Mouse (Mus musculus) embryonic facial prominence, embryonic 10.5 days (tissue): Measurements from ENCODE around the gene Zfp276. TPM values are rescaled to one million over a fixed set of nuclear protein-coding genes. Genes with fewer than 3 reads are reported as not detected.
"Not testable (repeated sequence)": the region's sequence is repeated elsewhere in the genome, so short reads cannot be mapped to it uniquely, and the experiment has no call there.

ENCODE experiments used
- DNase-seq: peaks from one replicate; pipeline ENCODE4 v3.0.0-alpha.2; 2017; ENCODE audit warnings: low spot score
- H3K27ac ChIP-seq: fragments of 300-500 bp; sonication (generic); replicated peaks from 2 replicates; pipeline ENCODE4 v1.5.1; 2016; ENCODE audit warnings: mild to moderate bottlenecking
- H3K27me3 ChIP-seq: fragments of 300-500 bp; sonication (generic); replicated peaks from 2 replicates; pipeline ENCODE4 v1.6.1; 2016; ENCODE audit warnings: low read depth, mild to moderate bottlenecking; ENCODE audit not compliant: poor library complexity, severe bottlenecking
- H3K36me3 ChIP-seq: fragments of 300-500 bp; sonication (generic); replicated peaks from 2 replicates; pipeline ENCODE4 v1.6.1; 2016; ENCODE audit warnings: mild to moderate bottlenecking, moderate library complexity
- H3K4me1 ChIP-seq: fragments of 300-500 bp; sonication (generic); 2 replicates; pipeline ENCODE4 v1.6.1; 2016
- H3K4me3 ChIP-seq: fragments of 300-500 bp; sonication (generic); 2 replicates; pipeline ENCODE4 v1.5.1; 2016; ENCODE audit warnings: mild to moderate bottlenecking, moderate library complexity
- H3K9me3 ChIP-seq: fragments of 300-500 bp; sonication (generic); 2 replicates; pipeline ENCODE4 v1.6.1; 2016; ENCODE audit warnings: mild to moderate bottlenecking
- WGBS: fragments of 180-500 bp; shearing (Covaris S2); methylation state at CpG from one replicate; pipeline ENCODE4 v1.1.7; 2016; 5-methylcytosine and 5-hydroxymethylcytosine counted together
- polyA plus RNA-seq: library from polyadenylated mRNA; unstranded; fragments of >200 nt; fragmentation: Nextera tagmentation; extraction: Ambion mirVana; gene quantifications from 2 replicates; pipeline ENCODE4 v1.2.1, GENCODE M21; 2016

Gene Zfp276
- polyA plus RNA-seq = 29.4 and 31.1 TPM in 2 replicates

DNA sequence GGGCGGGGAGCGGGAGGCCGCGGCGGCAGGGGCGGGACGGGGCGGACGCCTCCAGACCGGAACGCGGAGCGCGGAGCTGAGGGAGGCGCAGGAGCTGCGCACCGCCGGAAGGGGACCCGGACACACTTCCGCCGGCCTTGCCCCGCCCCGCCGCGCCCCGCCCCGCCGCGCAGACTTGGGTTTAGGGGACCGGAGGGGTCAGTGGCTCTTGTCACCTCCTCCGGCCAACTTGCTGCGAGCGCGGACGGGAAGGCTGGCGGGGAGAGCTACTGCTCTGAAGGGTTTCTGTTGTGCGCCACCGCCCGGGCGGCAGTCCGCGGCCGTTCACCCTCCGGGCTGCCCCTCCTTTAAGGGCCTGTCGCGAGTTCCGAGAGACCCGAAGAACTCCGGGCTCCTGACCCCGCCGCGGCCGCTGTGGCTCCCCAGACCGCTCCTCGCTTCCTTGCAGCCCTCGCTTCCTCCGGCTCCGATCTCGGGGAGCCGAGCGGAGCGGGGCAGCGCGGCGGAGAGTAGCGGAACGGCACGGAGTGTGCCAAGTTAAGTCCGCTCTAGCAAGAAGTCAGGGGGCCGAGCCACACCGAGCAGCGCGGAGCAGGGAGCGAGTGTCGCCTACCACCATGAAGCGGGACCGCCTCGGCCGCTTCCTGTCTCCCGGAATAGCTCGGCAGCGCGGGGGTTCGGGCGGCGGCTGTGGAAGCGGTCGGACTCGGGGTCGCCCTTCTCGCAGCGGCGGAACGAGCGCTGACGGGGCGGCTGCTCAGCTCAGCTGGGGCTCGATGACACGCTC lies at the start of gene Zfp276, which contains the start of gene Vps9d1:
Zfp276 (plus strand) TSS at position 97 of the 787 bp plus-strand sequence.
Vps9d1 (minus strand) TSS at position 250 of the 787 bp plus-strand sequence.
- Histone ChIP-seq H3K4me1 (peaks cover 49% of the 10 kb centered on the region), H3K9me3 (no peaks in the 10 kb centered on the region), H3K27ac (peak within 1 kb of the TSS; percentile 96), H3K27me3 (no peaks in the 10 kb centered on the region), H3K4me3 (peak within 1 kb of the TSS; percentile 95), H3K36me3 (peaks cover 69% of the 10 kb centered on the region)
- WGBS = under 1% methylated on average over 99 of the region's 99 CpGs
- peak; percentile 91 for DNase-seq

DNA sequence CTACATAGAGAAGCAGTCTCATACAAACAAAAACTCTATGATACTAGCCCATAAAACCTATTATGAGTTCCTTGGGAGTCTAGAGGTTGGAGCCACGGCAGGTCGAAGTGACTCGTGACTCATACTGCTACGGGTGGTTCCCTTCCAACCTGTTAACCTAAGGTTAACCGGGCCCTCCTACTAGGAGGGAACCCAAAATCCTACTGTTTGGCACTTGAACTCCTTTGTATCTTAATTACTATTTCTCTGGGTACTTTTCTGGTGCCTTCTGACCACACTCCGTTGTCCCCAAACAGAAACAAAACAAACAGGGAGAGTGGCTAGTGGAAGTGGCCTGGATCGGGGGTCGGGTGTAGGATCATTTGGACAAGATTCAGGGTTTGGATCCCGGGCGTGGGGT lies 42.1 kb upstream of the Zfp276 start:
- Histone ChIP-seq H3K27me3 (no peaks in the 10 kb centered on the region; the same call in 1 of the 2 replicates), H3K36me3 (peaks cover 37% of the 10 kb centered on the region), H3K4me3 (peak overlapping the region; percentile 99), H3K4me1 (peaks cover 30% of the 10 kb centered on the region), H3K27ac (peak overlapping the region; percentile 90), H3K9me3 (no peaks in the 10 kb centered on the region)
- WGBS = 52% methylated on average over 10 of the region's 10 CpGs
- no peak for DNase-seq

DNA sequence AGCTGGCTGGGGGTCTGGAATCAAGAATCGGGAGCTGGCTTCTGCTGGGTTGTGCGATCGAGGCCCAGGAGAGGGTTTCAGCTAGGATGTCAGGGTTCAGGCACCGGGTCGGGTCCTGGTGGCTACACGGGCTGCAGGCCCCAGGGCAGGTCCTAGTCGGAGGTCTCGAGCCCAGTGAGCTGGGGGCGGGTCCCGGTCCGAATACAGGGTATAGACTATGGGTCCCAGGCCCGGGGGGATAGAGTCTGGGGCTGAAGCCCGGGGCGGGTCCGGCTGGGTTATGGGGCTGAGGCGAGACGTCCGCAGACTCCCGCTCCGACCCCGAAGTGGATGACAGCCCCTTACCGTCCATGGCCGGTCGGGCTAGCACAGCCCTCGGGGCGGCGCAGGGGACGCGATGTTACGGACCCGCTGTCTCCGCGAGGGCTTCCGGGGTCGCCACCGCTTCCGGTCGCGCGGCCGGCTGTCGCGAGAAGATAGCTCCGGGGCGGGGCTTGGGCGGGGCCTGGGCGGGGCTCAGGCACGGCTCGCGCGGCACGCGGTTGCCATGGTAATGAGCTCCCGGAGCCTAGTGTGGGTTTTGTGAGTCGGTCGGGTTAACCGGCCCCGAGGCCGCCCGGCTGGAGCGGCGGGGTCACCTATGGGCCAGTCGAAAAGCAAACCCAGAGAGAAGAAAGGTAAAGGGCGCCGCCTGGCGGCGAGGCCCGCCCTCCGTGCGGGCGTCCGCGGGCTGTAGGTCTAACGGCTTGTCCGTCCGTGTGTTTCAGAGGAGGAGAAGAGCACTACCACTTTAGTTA lies 41.5 kb upstream of the Zfp276 start, which contains the start of the genes Chmp1a and Spata33:
Chmp1a (minus strand) TSS at position 443 of the 797 bp plus-strand sequence.
Spata33 (plus strand) TSS at position 512 of the 797 bp plus-strand sequence.
- peak; percentile 99 for DNase-seq
- Histone ChIP-seq H3K36me3 (peaks cover 30% of the 10 kb centered on the region), H3K27ac (peak within 1 kb of the TSS; percentile 90), H3K27me3 (no peaks in the 10 kb centered on the region; the same call in 1 of the 2 replicates), H3K4me3 (peak within 1 kb of the TSS; percentile 99), H3K9me3 (no peaks in the 10 kb centered on the region), H3K4me1 (peaks cover 30% of the 10 kb centered on the region)
- WGBS = under 1% methylated on average over 76 of the region's 76 CpGs

DNA sequence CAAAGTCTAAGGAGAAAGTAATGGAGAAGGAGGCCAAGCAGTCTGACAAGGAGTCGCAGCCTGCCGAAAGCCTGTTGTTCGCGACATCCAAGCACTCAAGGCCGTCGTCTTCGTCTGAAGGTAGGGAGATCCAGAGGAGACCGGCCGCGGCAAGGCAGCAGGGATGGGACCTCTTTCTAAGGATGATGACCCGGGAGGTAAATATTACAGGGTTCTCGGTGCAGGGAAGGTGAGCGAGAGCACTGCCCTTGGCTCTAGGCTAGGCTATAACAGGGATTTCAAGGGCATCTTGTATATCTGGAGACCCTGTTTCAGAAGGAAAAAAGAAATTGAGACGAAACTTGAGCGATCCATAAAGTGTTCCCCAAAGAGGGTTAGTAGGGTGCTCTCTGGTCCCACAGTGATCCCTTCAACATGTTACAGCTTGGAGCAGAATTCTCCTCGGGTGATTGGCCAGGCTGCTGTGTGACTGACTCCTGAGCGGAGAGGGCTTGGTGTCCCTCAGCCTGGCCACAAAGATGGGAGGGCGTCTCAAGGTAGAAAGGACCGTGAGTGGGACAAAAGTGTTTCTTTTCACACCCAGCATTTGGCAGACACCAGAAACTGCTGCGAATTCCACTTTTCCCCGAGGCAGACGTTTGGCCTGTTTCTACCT lies 40.8 kb upstream of the Zfp276 start:
- WGBS = 25% methylated on average over 22 of the region's 22 CpGs
- Histone ChIP-seq H3K4me1 (peaks cover 30% of the 10 kb centered on the region), H3K27ac (peak overlapping the region; percentile 90), H3K27me3 (no peaks in the 10 kb centered on the region; the same call in 1 of the 2 replicates), H3K36me3 (peaks cover 23% of the 10 kb centered on the region), H3K9me3 (no peaks in the 10 kb centered on the region), H3K4me3 (peak overlapping the region; percentile 99)
- no peak for DNase-seq

DNA sequence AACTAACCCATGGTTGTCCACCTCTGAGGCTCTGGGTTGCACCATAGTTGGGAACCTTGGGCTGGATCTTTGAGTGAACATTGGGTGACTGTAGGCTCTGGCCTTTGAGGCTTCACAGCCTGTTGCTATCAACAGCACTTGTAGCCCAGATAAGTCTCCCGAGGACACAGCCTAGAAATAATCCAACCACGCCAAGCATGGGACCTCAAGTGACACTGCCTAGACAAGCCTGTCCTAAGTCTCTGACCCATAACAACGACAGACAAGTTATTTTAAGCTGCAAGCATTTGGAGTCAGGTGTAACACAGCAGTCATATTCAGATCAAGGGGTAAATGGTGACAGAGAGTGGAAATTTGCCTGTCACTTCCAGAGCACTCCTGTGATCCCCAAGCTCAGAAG lies 38.6 kb upstream of the Zfp276 start:
- Histone ChIP-seq H3K9me3 (no peaks in the 10 kb centered on the region), H3K27me3 (no peaks in the 10 kb centered on the region; the same call in 1 of the 2 replicates), H3K4me1 (peaks cover 30% of the 10 kb centered on the region), H3K4me3 (no peak overlapping the region), H3K36me3 (0 out of 2 replicates have a peak, but pooled peaks cover 1% of the 10 kb centered on the region), H3K27ac (no peak overlapping the region)
- DNase-seq = no peak
- 84% methylated on average over 3 of the region's 3 CpGs for WGBS

DNA sequence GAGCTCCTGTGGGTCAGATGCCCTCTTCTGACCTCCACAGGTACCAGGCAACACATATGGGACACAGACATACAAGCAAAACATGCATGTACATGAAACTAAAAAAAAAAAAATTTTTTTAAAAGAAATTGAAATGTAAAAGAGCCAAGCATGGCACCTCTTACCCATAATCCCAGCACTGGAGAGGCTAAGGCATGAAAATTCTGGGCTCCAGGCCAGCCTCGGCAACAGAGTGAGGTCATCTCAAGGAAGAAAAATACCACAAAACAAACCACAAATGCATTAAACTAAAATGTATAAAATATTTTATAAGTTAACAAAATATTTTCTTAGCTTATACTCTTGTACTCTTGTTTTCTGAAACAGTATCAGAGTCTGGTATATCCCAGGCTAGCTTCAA lies 33.1 kb upstream of the Zfp276 start:
- H3K27ac ChIP-seq = no peak overlapping the region
- H3K27me3 ChIP-seq = no peaks in the 10 kb centered on the region
- no peaks in the 10 kb centered on the region for H3K9me3 ChIP-seq
- no peak for DNase-seq
- H3K36me3 ChIP-seq = no peaks in the 10 kb centered on the region
- H3K4me1 ChIP-seq = peaks cover 16% of the 10 kb centered on the region
- H3K4me3 ChIP-seq = no peak overlapping the region
- 96% methylated on average over 1 of the region's 1 CpGs for whole genome bisulfite sequencing

DNA sequence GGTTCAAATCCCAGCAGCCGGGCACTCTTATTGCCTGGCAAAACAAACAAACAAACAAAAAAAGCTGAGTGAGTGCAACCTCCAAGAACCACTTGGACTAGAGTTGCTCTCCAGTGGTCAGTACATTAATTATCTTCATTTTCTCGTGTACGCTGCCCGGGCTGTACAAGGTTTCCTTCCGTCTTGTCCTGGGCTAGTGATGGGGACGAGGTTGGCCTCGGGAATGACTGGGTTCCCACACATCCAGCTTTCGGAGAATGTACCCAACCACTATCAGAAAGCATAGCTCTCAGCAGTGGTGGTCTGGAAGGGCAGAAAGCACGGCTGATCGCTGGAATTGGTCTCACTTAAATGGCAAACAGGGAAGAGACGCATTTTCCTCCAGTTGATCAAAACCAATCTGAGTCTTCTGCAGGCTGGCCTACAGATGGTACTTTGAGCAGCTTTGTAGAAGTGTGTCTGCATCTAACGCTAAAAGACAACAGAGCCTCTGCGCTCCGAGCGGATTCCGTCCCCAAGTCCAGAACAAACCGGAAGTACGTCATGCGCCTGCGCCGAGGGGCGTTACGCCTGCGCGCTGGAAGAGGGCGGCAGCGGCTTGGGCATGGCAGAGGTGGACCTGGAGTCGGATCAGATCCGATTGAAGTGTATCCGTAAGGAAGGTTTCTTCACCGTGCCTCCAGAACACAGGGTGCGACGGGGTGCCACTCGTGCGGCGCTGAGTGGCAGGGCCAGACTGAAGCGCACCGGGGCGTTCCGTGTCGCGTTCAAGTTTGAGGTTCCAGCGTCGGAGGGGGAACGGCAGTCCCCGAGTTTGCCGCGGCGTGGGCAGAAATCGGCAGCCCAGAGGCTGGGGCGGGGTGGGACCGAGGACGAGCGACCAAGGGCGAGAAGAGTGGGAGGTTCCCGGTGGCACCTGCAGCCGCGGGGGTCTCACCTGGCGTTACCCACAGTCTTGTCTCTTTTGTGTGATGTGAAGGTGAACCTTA lies 29.4 kb upstream of the Zfp276 start, which contains the start of gene Cdk10:
Cdk10 (plus strand) TSS at position 565 of the 989 bp plus-strand sequence.
- Histone ChIP-seq H3K27me3 (no peaks in the 10 kb centered on the region), H3K4me1 (peaks cover 16% of the 10 kb centered on the region), H3K27ac (peak within 1 kb of the TSS; percentile 85), H3K4me3 (peak within 1 kb of the TSS; percentile 72), H3K9me3 (no peaks in the 10 kb centered on the region), H3K36me3 (peaks cover 33% of the 10 kb centered on the region)
- DNase-seq = peak; percentile 95
- WGBS = 4% methylated on average over 59 of the region's 59 CpGs

DNA sequence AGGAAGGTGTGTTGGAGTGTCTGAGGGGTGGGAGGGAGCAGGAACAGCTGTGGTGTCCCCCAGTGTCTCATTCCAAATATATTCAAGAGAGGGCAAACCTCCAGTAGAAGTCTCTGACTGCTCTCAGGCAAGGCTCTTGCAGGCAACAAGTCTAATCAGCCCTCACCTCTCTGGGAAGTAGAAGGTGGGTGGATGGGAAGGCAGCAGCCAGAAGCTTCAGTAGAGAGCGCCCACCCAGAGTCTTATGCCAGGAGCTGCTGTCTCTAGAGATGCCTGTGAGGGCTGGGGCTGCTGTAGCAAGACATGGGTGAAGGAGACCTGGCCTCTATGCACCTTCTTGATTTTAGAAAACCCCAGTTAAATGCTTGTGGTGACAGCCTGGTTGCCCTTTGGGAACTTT lies 25.6 kb upstream of the Zfp276 start:
- H3K27me3 ChIP-seq = peaks cover 14% of the 10 kb centered on the region

DNA sequence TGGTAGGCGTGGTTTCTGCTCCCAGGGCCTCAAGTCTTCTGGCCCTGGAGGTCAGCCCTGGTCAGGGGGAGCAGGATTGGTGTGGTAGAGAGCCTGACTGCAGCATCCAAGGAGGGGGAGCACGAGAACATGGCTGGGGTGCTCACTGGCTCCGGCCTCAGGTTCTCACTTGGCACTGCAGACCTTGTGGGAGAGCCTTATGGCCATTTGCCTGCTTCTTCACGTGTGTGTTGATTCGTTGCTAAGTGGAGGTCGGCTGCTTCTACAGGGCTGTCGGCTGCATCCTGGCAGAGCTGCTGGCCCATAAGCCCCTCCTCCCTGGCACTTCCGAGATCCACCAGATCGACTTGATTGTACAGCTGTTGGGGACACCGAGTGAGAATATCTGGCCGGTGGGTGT lies 23.7 kb upstream of the Zfp276 start:
- 88% methylated on average over 11 of the region's 11 CpGs for WGBS

More for the DNA sequence above, 25.6 kb upstream of the Zfp276 start:
- WGBS = 97% methylated on average over 1 of the region's 1 CpGs
- Histone ChIP-seq H3K4me3 (no peak overlapping the region), H3K4me1 (peaks cover 21% of the 10 kb centered on the region), H3K36me3 (peaks cover 48% of the 10 kb centered on the region), H3K9me3 (no peaks in the 10 kb centered on the region), H3K27ac (no peak overlapping the region)
- DNase-seq = no peak

DNA sequence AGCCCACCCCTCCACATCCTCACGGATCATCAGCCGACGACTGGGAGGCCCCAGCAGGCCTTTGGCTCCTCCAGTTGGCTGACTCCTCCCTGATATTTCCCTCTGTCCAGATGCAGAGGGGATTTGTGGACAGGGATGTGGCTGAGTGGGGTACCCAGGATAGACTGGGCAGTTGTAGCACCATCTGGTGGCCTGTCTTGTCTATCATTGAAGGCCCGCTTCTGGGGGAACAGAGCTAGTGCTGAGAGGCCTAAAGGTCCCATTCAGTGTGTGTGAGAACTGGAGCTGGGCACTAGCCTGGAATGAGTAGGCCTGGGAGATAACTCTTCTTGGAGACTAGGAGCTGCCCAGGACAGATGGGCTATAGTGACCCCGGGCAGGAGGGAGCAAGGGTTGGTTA lies 22.3 kb upstream of the Zfp276 start:
- Histone ChIP-seq H3K27me3 (peaks cover 46% of the 10 kb centered on the region), H3K4me3 (no peak overlapping the region), H3K27ac (no peak overlapping the region), H3K4me1 (peaks cover 30% of the 10 kb centered on the region), H3K9me3 (no peaks in the 10 kb centered on the region), H3K36me3 (peaks cover 43% of the 10 kb centered on the region)
- no peak for DNase-seq
- WGBS = 63% methylated on average over 5 of the region's 5 CpGs

More for the DNA sequence above, 23.7 kb upstream of the Zfp276 start:
- H3K36me3 ChIP-seq = peaks cover 48% of the 10 kb centered on the region
- H3K27ac ChIP-seq, H3K9me3 ChIP-seq, DNase-seq, H3K4me3 ChIP-seq: not testable (repeated sequence)
- peaks cover 33% of the 10 kb centered on the region for H3K27me3 ChIP-seq
- peaks cover 24% of the 10 kb centered on the region for H3K4me1 ChIP-seq

DNA sequence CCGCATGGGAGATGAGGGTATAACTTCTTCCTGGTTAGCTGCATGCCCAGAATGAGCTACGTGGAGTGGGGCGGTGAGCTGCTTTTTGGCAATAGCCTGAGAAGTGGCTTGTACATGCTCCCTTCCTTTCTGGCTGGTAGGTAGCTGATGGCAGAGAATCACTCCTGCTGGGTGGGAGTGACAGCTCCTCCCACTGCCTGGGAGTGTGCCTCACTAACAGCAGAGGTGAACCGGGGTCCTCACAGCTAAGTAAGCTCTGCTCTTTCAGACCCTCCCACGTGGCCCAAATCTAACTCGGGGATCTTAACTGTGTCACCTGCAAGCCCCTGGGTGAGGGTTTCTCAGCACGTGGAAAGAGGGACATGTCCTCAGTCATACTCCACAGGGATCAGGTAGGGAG lies 21.4 kb upstream of the Zfp276 start:
- no peak overlapping the region for H3K4me3 ChIP-seq
- no peak for DNase-seq
- WGBS = 50% methylated on average over 7 of the region's 7 CpGs
- H3K36me3 ChIP-seq = peaks cover 35% of the 10 kb centered on the region
- H3K9me3 ChIP-seq = no peaks in the 10 kb centered on the region
- no peak overlapping the region for H3K27ac ChIP-seq
- peaks cover 30% of the 10 kb centered on the region for H3K4me1 ChIP-seq
- H3K27me3 ChIP-seq = peaks cover 51% of the 10 kb centered on the region
